Mouse (Mus musculus) layer of hippocampus, adult 2 months (tissue): ENCODE measurements at regions not wholly inside any gene's neighbourhood (a gene's known extent, or its start where the extent isn't known, plus 50 kb on each side); places are given as distances from the start of the nearest gene placed in this dataset.

Experiments used
- DNase-seq, 2 experiments: peaks; one replicate each; pipeline ENCODE4 v3.0.0; 2022; ENCODE audit warnings: low spot score in 2 of 2
- H3K27ac ChIP-seq: fragments of 200-600 bp; 2 replicates; pipeline ENCODE4 v1.8.1; 2022
- H3K4me3 ChIP-seq: fragments of 200-600 bp; 2 replicates; pipeline ENCODE4 v1.8.1; 2022; ENCODE audit warnings: mild to moderate bottlenecking
- CTCF ChIP-seq: fragments of 200-600 bp; conservative IDR thresholded peaks from 2 replicates; pipeline ENCODE4 v1.8.1; 2022; ENCODE audit warnings: antibody characterized with exemption, mild to moderate bottlenecking, moderate library complexity

DNA sequence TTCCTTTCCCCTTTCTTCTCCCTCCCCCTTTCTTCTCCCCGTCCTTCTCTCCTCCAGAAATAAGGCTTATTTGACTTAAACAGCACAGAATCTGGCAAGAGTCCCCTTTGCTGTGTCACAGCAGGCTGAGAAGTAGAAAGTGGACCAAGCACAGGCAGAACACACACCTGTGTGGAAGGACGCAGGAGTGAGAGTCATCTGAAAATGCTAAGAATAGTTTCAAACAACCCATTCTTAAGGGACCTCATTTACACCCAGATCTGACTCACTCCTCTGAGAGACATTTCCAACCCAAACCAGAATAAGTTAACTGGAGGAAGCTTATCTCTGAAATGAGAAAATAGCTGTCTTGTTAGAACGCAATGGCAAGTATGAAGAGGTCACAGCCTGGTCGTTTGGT, 429.9 kb downstream of the Nbas start:
- Histone ChIP-seq H3K27ac (no peak overlapping the region), H3K4me3 (no peak overlapping the region)
- no peak for TF ChIP-seq CTCF
- DNase-seq = no peak

DNA sequence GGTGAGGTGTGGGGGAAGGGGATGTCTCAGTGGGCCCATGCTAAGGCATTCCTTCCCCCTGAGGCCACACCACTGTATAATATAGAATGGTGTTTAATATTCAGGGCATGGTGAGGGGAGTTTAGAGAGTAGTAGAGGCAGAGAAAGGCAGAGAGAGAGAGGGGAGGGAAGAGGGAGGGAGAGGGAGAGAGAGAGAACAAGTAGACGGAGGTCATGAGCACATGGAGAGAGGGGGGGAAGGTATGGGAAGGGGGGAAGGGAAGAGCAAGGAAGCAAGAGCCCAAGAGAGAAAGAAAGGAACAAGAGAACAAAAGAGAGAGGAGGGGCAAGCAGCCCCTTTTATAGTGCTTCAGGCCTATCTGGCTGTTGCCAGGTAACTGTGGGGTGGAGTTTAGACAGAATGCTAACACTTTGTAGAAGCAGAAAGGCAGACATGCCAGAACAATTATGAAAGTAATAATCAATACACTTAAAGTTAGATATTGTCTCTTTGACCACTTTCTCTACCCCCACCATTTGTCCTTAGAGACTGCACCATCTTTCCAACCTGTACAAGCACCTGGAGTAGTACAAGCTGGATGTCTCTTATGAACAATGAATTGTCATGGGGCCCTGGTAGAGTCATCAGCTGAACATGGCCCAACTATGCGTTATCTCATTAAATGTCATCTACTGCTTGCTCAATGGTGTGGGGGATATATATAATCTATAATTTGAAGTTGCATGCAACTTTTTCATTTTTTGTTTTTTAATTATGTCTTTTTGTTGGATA, 422.6 kb downstream of the Nbas start:
- Histone ChIP-seq H3K4me3 (no peak overlapping the region), H3K27ac (no peak overlapping the region)
- TF ChIP-seq CTCF = no peak
- no peak for DNase-seq

DNA sequence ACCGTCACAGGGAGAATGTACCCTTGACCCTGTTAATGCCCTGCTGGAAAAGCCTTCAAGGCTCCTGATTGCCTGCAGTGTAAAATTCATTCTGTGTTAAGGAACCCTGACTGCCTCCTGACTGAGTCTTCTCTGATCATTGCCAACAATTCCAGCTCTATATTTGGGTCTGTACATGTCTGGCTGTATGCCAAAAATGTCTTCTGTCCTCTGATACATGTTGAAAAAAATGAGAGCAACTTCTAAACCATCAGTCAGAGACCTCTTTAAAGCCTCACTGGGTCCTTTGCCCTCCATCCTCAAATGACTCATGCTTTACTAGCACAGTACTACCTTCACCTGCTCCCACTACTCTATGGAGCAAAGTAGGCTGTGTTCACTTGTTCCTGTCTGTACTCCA, 408.3 kb downstream of the Nbas start:
- TF ChIP-seq CTCF = no peak
- Histone ChIP-seq H3K4me3 (no peak overlapping the region), H3K27ac (no peak overlapping the region)
- no peak for DNase-seq

DNA sequence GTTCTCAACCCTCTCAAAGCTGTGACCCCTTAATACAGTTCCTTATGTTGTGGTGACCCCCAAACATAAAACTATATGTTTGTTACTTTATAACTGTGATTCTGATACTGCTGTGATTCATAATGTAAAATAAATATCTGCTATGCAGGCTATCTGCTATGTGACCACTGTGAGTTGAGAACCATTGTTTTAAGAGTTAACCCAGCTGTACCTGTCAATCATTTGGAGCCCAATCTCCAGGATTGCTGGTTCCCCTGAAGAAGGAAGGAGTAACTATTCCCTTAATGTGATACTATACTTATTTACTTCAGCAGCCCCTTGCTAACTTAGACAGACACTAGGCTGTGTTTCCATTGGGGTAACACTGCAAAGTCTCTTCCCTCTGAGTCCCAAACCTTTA, 400.5 kb downstream of the Nbas start:
- Histone ChIP-seq H3K27ac (no peak overlapping the region), H3K4me3 (no peak overlapping the region)
- DNase-seq = no peak
- no peak for TF ChIP-seq CTCF

GRCm38 (mm10) chr12:13668485-13669022, 399.6 kb downstream of the Nbas start:
- TF ChIP-seq CTCF = no peak
- DNase-seq = no peak
- no peak overlapping the region for H3K27ac ChIP-seq
- H3K4me3 ChIP-seq = no peak overlapping the region

- Histone ChIP-seq H3K27ac (no peak overlapping the region), H3K4me3 (no peak overlapping the region)
- no peak for TF ChIP-seq CTCF
- no peak for DNase-seq
These were observed 370.4 kb downstream of the Nbas start for GRCm38 (mm10) chr12:13639336-13639735.
